Mouse (Mus musculus) heart, embryonic 15.5 days (tissue): ENCODE measurements at regions not wholly inside any gene's neighbourhood (a gene's known extent, or its start where the extent isn't known, plus 50 kb on each side); places are given as distances from the start of the nearest gene placed in this dataset.
A peak's percentile ranks its signal among the peaks of the same experiment; 100 is the strongest.

Experiments used
- ATAC-seq: fragments of 200-750 bp; cut with Nextera tagmentation; replicated peaks from 2 replicates; pipeline ENCODE4 v1.8.0; 2017; ENCODE audit warnings: low read depth, moderate TSS enrichment; ENCODE audit not compliant: insufficient number of reproducible peaks, insufficient read depth, low FRiP score
- H3K27ac ChIP-seq: fragments of 300-500 bp; sonication (generic); 2 replicates; pipeline ENCODE4 v1.5.1; 2015; ENCODE audit warnings: mild to moderate bottlenecking, inconsistent platforms
- H3K27me3 ChIP-seq: fragments of 300-500 bp; sonication (generic); 2 replicates; pipeline ENCODE4 v1.6.1; 2015; ENCODE audit warnings: inconsistent platforms
- H3K36me3 ChIP-seq: fragments of 300-500 bp; sonication (generic); 2 replicates; pipeline ENCODE4 v1.6.1; 2015; ENCODE audit warnings: mild to moderate bottlenecking, inconsistent platforms
- H3K4me1 ChIP-seq: fragments of 300-500 bp; sonication (generic); replicated peaks from 2 replicates; pipeline ENCODE4 v1.6.1; 2015; ENCODE audit warnings: inconsistent platforms
- H3K4me2 ChIP-seq: fragments of 300-500 bp; sonication (generic); 2 replicates; pipeline ENCODE4 v1.6.1; 2015; ENCODE audit warnings: inconsistent platforms, mild to moderate bottlenecking, moderate library complexity
- H3K4me3 ChIP-seq: fragments of 300-500 bp; sonication (generic); 2 replicates; pipeline ENCODE4 v1.5.1; 2015; ENCODE audit warnings: mild to moderate bottlenecking, inconsistent platforms
- H3K9ac ChIP-seq: fragments of 300-500 bp; sonication (generic); 2 replicates; pipeline ENCODE4 v1.6.1; 2015; ENCODE audit warnings: mild to moderate bottlenecking, inconsistent platforms
- H3K9me3 ChIP-seq: fragments of 300-500 bp; sonication (generic); replicated peaks from 2 replicates; pipeline ENCODE4 v1.6.1; 2016; ENCODE audit warnings: inconsistent platforms
- WGBS: fragments of 180-500 bp; shearing (Covaris S2); methylation state at CpG from one replicate; pipeline ENCODE4 v1.1.7; 2015; ENCODE audit warnings: mixed read lengths; 5-methylcytosine and 5-hydroxymethylcytosine counted together

- H3K27me3 ChIP-seq: no peaks in the 10 kb centered on the region
- 71% methylated on average over 9 of the region's 9 CpGs for WGBS
- no peak for ATAC-seq
These were observed 161.8 kb upstream of the Tmco5 start for GRCm38 (mm10) chr2:116716529-116717201.

GRCm38 (mm10) chr2:116718637-116719036 lies 159.9 kb upstream of the Tmco5 start:
- no peaks in the 10 kb centered on the region for H3K9me3 ChIP-seq
- no peak overlapping the region for H3K4me3 ChIP-seq
- no peak for ATAC-seq
- no peak overlapping the region for H3K4me2 ChIP-seq
- WGBS: 84% methylated on average over 5 of the region's 5 CpGs
- H3K27me3 ChIP-seq: no peaks in the 10 kb centered on the region
- H3K4me1 ChIP-seq: no peaks in the 10 kb centered on the region
- no peak overlapping the region for H3K27ac ChIP-seq
- no peaks in the 10 kb centered on the region for H3K36me3 ChIP-seq
- no peak overlapping the region for H3K9ac ChIP-seq

More at GRCm38 (mm10) chr2:116716529-116717201, 161.8 kb upstream of the Tmco5 start:
- Histone ChIP-seq H3K9me3 (no peaks in the 10 kb centered on the region), H3K4me3 (no peak overlapping the region), H3K9ac (no peak overlapping the region), H3K4me2 (no peak overlapping the region), H3K27ac (no peak overlapping the region), H3K36me3 (no peaks in the 10 kb centered on the region), H3K4me1 (no peaks in the 10 kb centered on the region)

GRCm38 (mm10) chr2:116727591-116727990 lies 150.9 kb upstream of the Tmco5 start:
- Histone ChIP-seq H3K9ac (no peak overlapping the region), H3K36me3 (no peaks in the 10 kb centered on the region), H3K27ac (no peak overlapping the region), H3K27me3 (no peaks in the 10 kb centered on the region), H3K4me2 (no peak overlapping the region), H3K4me3 (no peak overlapping the region), H3K9me3 (no peaks in the 10 kb centered on the region), H3K4me1 (no peaks in the 10 kb centered on the region)
- ATAC-seq: no peak
- WGBS: 52% methylated on average over 1 of the region's 1 CpGs

GRCm38 (mm10) chr2:116735702-116736101 lies 142.8 kb upstream of the Tmco5 start:
- no peaks in the 10 kb centered on the region for H3K9me3 ChIP-seq
- H3K9ac ChIP-seq: no peak overlapping the region
- peak; percentile 83 for ATAC-seq
- H3K4me1 ChIP-seq: 0 out of 2 replicates have a peak, but pooled peaks cover 3% of the 10 kb centered on the region
- H3K36me3 ChIP-seq: no peaks in the 10 kb centered on the region
- no peak overlapping the region for H3K4me3 ChIP-seq
- WGBS: 9% methylated on average over 3 of the region's 3 CpGs
- no peaks in the 10 kb centered on the region for H3K27me3 ChIP-seq
- no peak overlapping the region for H3K4me2 ChIP-seq
- H3K27ac ChIP-seq: no peak overlapping the region

GRCm38 (mm10) chr2:116768459-116769047 lies 109.9 kb upstream of the Tmco5 start:
- H3K4me3 ChIP-seq: no peak overlapping the region
- 41% methylated on average over 15 of the region's 15 CpGs for WGBS

GRCm38 (mm10) chr2:116769186-116769585 lies 109.3 kb upstream of the Tmco5 start:
- no peaks in the 10 kb centered on the region for H3K36me3 ChIP-seq
- 0 out of 2 replicates have a peak, but pooled peaks cover 6% of the 10 kb centered on the region for H3K4me1 ChIP-seq
- no peak for ATAC-seq
- H3K27me3 ChIP-seq: peaks cover 8% of the 10 kb centered on the region; the same call in 1 of the 2 replicates
- no peak overlapping the region for H3K27ac ChIP-seq
- peak overlapping the region; percentile 47; the same call in 1 of the 2 replicates for H3K4me2 ChIP-seq
- H3K4me3 ChIP-seq: no peak overlapping the region
- no peak overlapping the region for H3K9ac ChIP-seq
- H3K9me3 ChIP-seq: no peaks in the 10 kb centered on the region
- 81% methylated on average over 4 of the region's 4 CpGs for WGBS

More at GRCm38 (mm10) chr2:116768459-116769047, 109.9 kb upstream of the Tmco5 start:
- Histone ChIP-seq H3K27me3 (peaks cover 8% of the 10 kb centered on the region; the same call in 1 of the 2 replicates), H3K9me3 (no peaks in the 10 kb centered on the region), H3K4me1 (0 out of 2 replicates have a peak, but pooled peaks cover 6% of the 10 kb centered on the region), H3K9ac (no peak overlapping the region), H3K27ac (no peak overlapping the region), H3K36me3 (no peaks in the 10 kb centered on the region), H3K4me2 (peak overlapping the region; percentile 47)
- no peak for ATAC-seq

- Histone ChIP-seq H3K4me2 (no peak overlapping the region), H3K4me1 (0 out of 2 replicates have a peak, but pooled peaks cover 6% of the 10 kb centered on the region), H3K4me3 (no peak overlapping the region), H3K27ac (no peak overlapping the region), H3K27me3 (0 out of 2 replicates have a peak, but pooled peaks cover under 1% of the 10 kb centered on the region), H3K9ac (no peak overlapping the region), H3K36me3 (no peaks in the 10 kb centered on the region), H3K9me3 (no peaks in the 10 kb centered on the region)
- ATAC-seq: no peak
- WGBS: 87% methylated on average over 6 of the region's 6 CpGs
These were observed 105.9 kb upstream of the Tmco5 start for GRCm38 (mm10) chr2:116772569-116772968.

GRCm38 (mm10) chr2:116800141-116800540 lies 78.3 kb upstream of the Tmco5 start:
- H3K9ac ChIP-seq: no peak overlapping the region

GRCm38 (mm10) chr2:116801578-116801977 lies 76.9 kb upstream of the Tmco5 start:
- no peaks in the 10 kb centered on the region for H3K4me1 ChIP-seq
- H3K27me3 ChIP-seq: no peaks in the 10 kb centered on the region
- WGBS: 74% methylated on average over 7 of the region's 7 CpGs
- H3K4me3 ChIP-seq: no peak overlapping the region
- H3K9ac ChIP-seq: no peak overlapping the region
- no peak overlapping the region for H3K27ac ChIP-seq
- H3K4me2 ChIP-seq: no peak overlapping the region
- H3K9me3 ChIP-seq: no peaks in the 10 kb centered on the region
- no peaks in the 10 kb centered on the region for H3K36me3 ChIP-seq
- no peak for ATAC-seq

More at GRCm38 (mm10) chr2:116800141-116800540, 78.3 kb upstream of the Tmco5 start:
- Histone ChIP-seq H3K4me2 (no peak overlapping the region), H3K27me3 (no peaks in the 10 kb centered on the region), H3K4me3 (no peak overlapping the region), H3K9me3 (no peaks in the 10 kb centered on the region), H3K36me3 (no peaks in the 10 kb centered on the region), H3K4me1 (no peaks in the 10 kb centered on the region), H3K27ac (no peak overlapping the region)
- WGBS: 70% methylated on average over 2 of the region's 2 CpGs
- ATAC-seq: no peak

- H3K4me3 ChIP-seq: no peak overlapping the region
- no peaks in the 10 kb centered on the region for H3K36me3 ChIP-seq
- H3K4me1 ChIP-seq: no peaks in the 10 kb centered on the region
- no peak for ATAC-seq
- H3K27ac ChIP-seq: no peak overlapping the region
- H3K9ac ChIP-seq: no peak overlapping the region
- no peaks in the 10 kb centered on the region for H3K9me3 ChIP-seq
- no peak overlapping the region for H3K4me2 ChIP-seq
- H3K27me3 ChIP-seq: no peaks in the 10 kb centered on the region
- 82% methylated on average over 3 of the region's 3 CpGs for WGBS
These were observed 71.3 kb upstream of the Tmco5 start for GRCm38 (mm10) chr2:116807207-116807606.

GRCm38 (mm10) chr2:116807636-116808035 lies 70.9 kb upstream of the Tmco5 start:
- no peak overlapping the region for H3K27ac ChIP-seq
- H3K36me3 ChIP-seq: no peaks in the 10 kb centered on the region
- H3K9ac ChIP-seq: no peak overlapping the region
- WGBS: 88% methylated on average over 7 of the region's 7 CpGs
- H3K4me2 ChIP-seq: no peak overlapping the region
- H3K4me1 ChIP-seq: no peaks in the 10 kb centered on the region
- H3K9me3 ChIP-seq: no peaks in the 10 kb centered on the region
- no peak overlapping the region for H3K4me3 ChIP-seq
- no peaks in the 10 kb centered on the region for H3K27me3 ChIP-seq
- no peak for ATAC-seq
